10 mouse cellular contexts compared by ENCODE assay signal in genomic region chr14:57808558-57808957, GRCm38 (mm10). TPM values are rescaled to one million over a fixed set of nuclear protein-coding genes. Genes with fewer than 3 reads are reported as not detected.
DNase-seq lines count a peak whose midpoint lies in the region; ATAC-seq and TF ChIP-seq lines count a peak whose summit lies in the region.
"Had no signal": no experiment of that assay in that cellular context is flagged by ENCODE, and none has a peak within 500 bp of the region (broad histone marks: within the 10 kb centered on the region; RNA-seq: fewer than 3 reads in every experiment).

No protein-coding gene starts in this region.

- no peak overlapping the region for H3K4me3 ChIP-seq in hindbrain, postnatal 0 days (ENCODE audit: low read length)
- no peak overlapping the region for H3K4me3 ChIP-seq in hindbrain, embryonic 13.5 days
- no peak overlapping the region for H3K4me3 ChIP-seq in G1E (ENCODE audit: low read depth, low read length)
- no peak overlapping the region for H3K4me3 ChIP-seq in kidney, embryonic 14.5 days (ENCODE audit: low read length)
- H3K4me3 ChIP-seq in hindbrain, embryonic 12.5 days, result no peak overlapping the region
- H3K4me3 ChIP-seq: embryonic facial prominence, embryonic 13.5 days; liver, embryonic 15.5 days had no signal

- H3K27me3 ChIP-seq in hindbrain, postnatal 0 days (ENCODE audit: insufficient read depth, low read length), result no peaks in the 10 kb centered on the region
- no peaks in the 10 kb centered on the region for H3K27me3 ChIP-seq in hindbrain, embryonic 13.5 days
- H3K27me3 ChIP-seq in G1E (ENCODE audit: insufficient read depth, low read length), result no peaks in the 10 kb centered on the region
- H3K27me3 ChIP-seq in kidney, embryonic 14.5 days (ENCODE audit: control insufficient read depth, insufficient read depth, low read length), result no peaks in the 10 kb centered on the region
- no peaks in the 10 kb centered on the region for H3K27me3 ChIP-seq in hindbrain, embryonic 12.5 days
- H3K27me3 ChIP-seq: embryonic facial prominence, embryonic 13.5 days; liver, embryonic 15.5 days had no signal

- no peak for ATAC-seq in hindbrain, postnatal 0 days
- ATAC-seq in hindbrain, embryonic 13.5 days (ENCODE audit: low FRiP score), result no peak
- ATAC-seq in G1E (ENCODE audit: extremely low read depth, insufficient number of reproducible peaks, low FRiP score, poor library complexity, severe bottlenecking), result peak; percentile 64
- peak; percentile 61 for ATAC-seq in erythroblast, adult 5-6 weeks (replicated peaks; ENCODE audit: low FRiP score, poor library complexity, severe bottlenecking)
- ATAC-seq in kidney, embryonic 14.5 days (ENCODE audit: low FRiP score, low TSS enrichment), result no peak
- ATAC-seq in hindbrain, embryonic 12.5 days (ENCODE audit: low FRiP score), result no peak

- peak; percentile 46 for DNase-seq in hindbrain, postnatal 0 days (ENCODE audit: low spot score)
- DNase-seq in G1E (ENCODE audit: low spot score), result peak; percentile 24
- peak; percentile 85 for DNase-seq in naive thymus-derived CD4-positive, alpha-beta T cell, adult 2 months (ENCODE audit: low read depth)
- no peak for DNase-seq in right cerebral cortex, postnatal 25 days

- no peak overlapping the region for H3K9ac ChIP-seq in hindbrain, postnatal 0 days (replicated peaks; ENCODE audit: low read length)
- no peak overlapping the region for H3K9ac ChIP-seq in hindbrain, embryonic 13.5 days
- no peak overlapping the region for H3K9ac ChIP-seq in kidney, embryonic 14.5 days (ENCODE audit: low read depth, low read length)
- H3K9ac ChIP-seq in hindbrain, embryonic 12.5 days, result no peak overlapping the region
- H3K9ac ChIP-seq: embryonic facial prominence, embryonic 13.5 days; liver, embryonic 15.5 days had no signal

- H3K27ac ChIP-seq in hindbrain, postnatal 0 days, result no peak overlapping the region
- no peak overlapping the region for H3K27ac ChIP-seq in hindbrain, embryonic 13.5 days
- H3K27ac ChIP-seq in kidney, embryonic 14.5 days (ENCODE audit: low read depth, low read length), result no peak overlapping the region
- H3K27ac ChIP-seq in hindbrain, embryonic 12.5 days, result no peak overlapping the region
- H3K27ac ChIP-seq: embryonic facial prominence, embryonic 13.5 days; liver, embryonic 15.5 days had no signal

- H3K4me2 ChIP-seq in hindbrain, postnatal 0 days (ENCODE audit: low read depth, low read length), result no peak overlapping the region
- H3K4me2 ChIP-seq in hindbrain, embryonic 13.5 days, result no peak overlapping the region
- no peak overlapping the region for H3K4me2 ChIP-seq in kidney, embryonic 14.5 days (replicated peaks; ENCODE audit: low read depth, low read length)
- H3K4me2 ChIP-seq in hindbrain, embryonic 12.5 days (replicated peaks), result no peak overlapping the region
- H3K4me2 ChIP-seq: embryonic facial prominence, embryonic 13.5 days; liver, embryonic 15.5 days had no signal

- H3K36me3 ChIP-seq in hindbrain, postnatal 0 days (ENCODE audit: insufficient read depth, low read length), result peaks cover 17% of the 10 kb centered on the region; the same call in 1 of the 2 replicates
- peaks cover 65% of the 10 kb centered on the region for H3K36me3 ChIP-seq in hindbrain, embryonic 13.5 days
- peaks cover 91% of the 10 kb centered on the region for H3K36me3 ChIP-seq in G1E (replicated peaks)
- H3K36me3 ChIP-seq in kidney, embryonic 14.5 days (ENCODE audit: control insufficient read depth, insufficient read depth, low read length), result peaks cover 88% of the 10 kb centered on the region
- peaks cover 82% of the 10 kb centered on the region for H3K36me3 ChIP-seq in hindbrain, embryonic 12.5 days

- H3K9me3 ChIP-seq in hindbrain, postnatal 0 days (ENCODE audit: low read length), result no peaks in the 10 kb centered on the region
- H3K9me3 ChIP-seq in hindbrain, embryonic 13.5 days, result no peaks in the 10 kb centered on the region
- H3K9me3 ChIP-seq in G1E (replicated peaks), result no peaks in the 10 kb centered on the region
- no peaks in the 10 kb centered on the region for H3K9me3 ChIP-seq in kidney, embryonic 14.5 days (ENCODE audit: control insufficient read depth, low read length)
- H3K9me3 ChIP-seq in hindbrain, embryonic 12.5 days (replicated peaks), result no peaks in the 10 kb centered on the region
- H3K9me3 ChIP-seq: embryonic facial prominence, embryonic 13.5 days; liver, embryonic 15.5 days had no signal

- H3K4me1 ChIP-seq in hindbrain, postnatal 0 days (ENCODE audit: insufficient read depth, low read length), result no peaks in the 10 kb centered on the region
- H3K4me1 ChIP-seq in hindbrain, embryonic 13.5 days (replicated peaks), result no peaks in the 10 kb centered on the region
- H3K4me1 ChIP-seq in G1E (ENCODE audit: insufficient read depth, low read depth, low read length), result peaks cover 16% of the 10 kb centered on the region; the same call in 1 of the 2 replicates
- no peaks in the 10 kb centered on the region for H3K4me1 ChIP-seq in kidney, embryonic 14.5 days (ENCODE audit: control insufficient read depth, insufficient read depth, low read length)
- no peaks in the 10 kb centered on the region for H3K4me1 ChIP-seq in hindbrain, embryonic 12.5 days
- H3K4me1 ChIP-seq: embryonic facial prominence, embryonic 13.5 days; liver, embryonic 15.5 days had no signal

- TF ChIP-seq CTCF in hindbrain, postnatal 0 days (IDR thresholded peaks at IDR 0.05; ENCODE audit: low read depth), result peak; percentile 64
- no peak for TF ChIP-seq CTCF in G1E (IDR thresholded peaks at IDR 0.05; ENCODE audit: low read depth, low read length)

- WGBS in hindbrain, postnatal 0 days, result 67% methylated on average over 5 of the region's 5 CpGs
- 76% methylated on average over 5 of the region's 5 CpGs for WGBS in hindbrain, embryonic 13.5 days
- 88% methylated on average over 5 of the region's 5 CpGs for WGBS in kidney, embryonic 14.5 days
- 80% methylated on average over 5 of the region's 5 CpGs for WGBS in hindbrain, embryonic 12.5 days

RNA-seq across cellular contexts. Expression of gene Sap18, which starts 10.6 kb away (rescaled TPM):
- total RNA-seq in hindbrain, postnatal 0 days (2014; rRNA removed), result 12.7 and 40.4 TPM in 2 replicates
- 32.5 and 36.4 TPM in 2 replicates for polyA plus RNA-seq in hindbrain, postnatal 0 days (2015; fragmentation: Nextera tagmentation; extraction: Ambion mirVana)
- 22.0 and 30.5 TPM in 2 replicates for polyA plus RNA-seq in hindbrain, embryonic 13.5 days (2015; fragmentation: Nextera tagmentation; extraction: Ambion mirVana)
- total RNA-seq in G1E (2014; fragmentation: Nextera tagmentation), result 128 and 244 TPM in 2 replicates
- 50.1 and 63.3 TPM in 2 replicates for total RNA-seq in G1E (2017)
- 373 and 415 TPM in 2 replicates for polyA plus RNA-seq in G1E (2012)
- 35.7 and 47.8 TPM in 2 replicates for total RNA-seq in erythroblast, adult 5-6 weeks (2015; ENCODE audit: low replicate concordance)
- 4.3 and 16.0 TPM in 2 replicates for total RNA-seq in erythroblast, adult 5-6 weeks (2017; ENCODE audit: low replicate concordance)
- 37.2 and 49.1 TPM in 2 replicates for polyA plus RNA-seq in kidney, embryonic 14.5 days (2014; fragmentation: Nextera tagmentation; extraction: Ambion mirVana)
- 29.3 and 30.3 TPM in 2 replicates for polyA plus RNA-seq in hindbrain, embryonic 12.5 days (2016; fragmentation: Nextera tagmentation; extraction: Ambion mirVana)

RNA-seq across cellular contexts. Expression of gene Ska3, which starts 17.4 kb away (rescaled TPM):
- 8.3 and 8.9 TPM in 2 replicates for total RNA-seq in hindbrain, postnatal 0 days (2014; rRNA removed)
- 6.6 and 9.2 TPM in 2 replicates for polyA plus RNA-seq in hindbrain, postnatal 0 days (2015; fragmentation: Nextera tagmentation; extraction: Ambion mirVana)
- polyA plus RNA-seq in hindbrain, embryonic 13.5 days (2015; fragmentation: Nextera tagmentation; extraction: Ambion mirVana), result 9.8 and 10.2 TPM in 2 replicates
- 49.3 and 50.3 TPM in 2 replicates for total RNA-seq in G1E (2014; fragmentation: Nextera tagmentation)
- 38.5 and 47.4 TPM in 2 replicates for total RNA-seq in G1E (2017)
- 5.3 and 6.9 TPM in 2 replicates for polyA plus RNA-seq in G1E (2012)
- 10.4 and 16.7 TPM in 2 replicates for total RNA-seq in erythroblast, adult 5-6 weeks (2015; ENCODE audit: low replicate concordance)
- 8.9 and 16.1 TPM in 2 replicates for total RNA-seq in erythroblast, adult 5-6 weeks (2017; ENCODE audit: low replicate concordance)
- 32.1 and 51.9 TPM in 2 replicates for polyA plus RNA-seq in kidney, embryonic 14.5 days (2014; fragmentation: Nextera tagmentation; extraction: Ambion mirVana)
- polyA plus RNA-seq in hindbrain, embryonic 12.5 days (2016; fragmentation: Nextera tagmentation; extraction: Ambion mirVana), result 28.5 and 31.7 TPM in 2 replicates

RNA-seq across cellular contexts. Expression of gene Mrpl57, which starts 17.5 kb away (rescaled TPM):
- total RNA-seq in hindbrain, postnatal 0 days (2014; rRNA removed), result 73.8 and 89.8 TPM in 2 replicates
- 209 and 216 TPM in 2 replicates for polyA plus RNA-seq in hindbrain, postnatal 0 days (2015; fragmentation: Nextera tagmentation; extraction: Ambion mirVana)
- polyA plus RNA-seq in hindbrain, embryonic 13.5 days (2015; fragmentation: Nextera tagmentation; extraction: Ambion mirVana), result 153 and 155 TPM in 2 replicates
- total RNA-seq in G1E (2014; fragmentation: Nextera tagmentation) (91.3 and 125 TPM in 2 replicates), G1E (2017) (87.8 and 125 TPM in 2 replicates)
- 282 and 363 TPM in 2 replicates for polyA plus RNA-seq in G1E (2012)
- total RNA-seq in erythroblast, adult 5-6 weeks (2015; ENCODE audit: low replicate concordance), result 4.0 and 15.5 TPM in 2 replicates
- total RNA-seq in erythroblast, adult 5-6 weeks (2017; ENCODE audit: low replicate concordance), result 5.3 and 10.4 TPM in 2 replicates
- polyA plus RNA-seq in kidney, embryonic 14.5 days (2014; fragmentation: Nextera tagmentation; extraction: Ambion mirVana), result 161 and 166 TPM in 2 replicates
- polyA plus RNA-seq in hindbrain, embryonic 12.5 days (2016; fragmentation: Nextera tagmentation; extraction: Ambion mirVana), result 117 and 127 TPM in 2 replicates

RNA-seq across cellular contexts. Expression of gene Lats2, which starts 50.4 kb away (rescaled TPM):
- total RNA-seq in hindbrain, postnatal 0 days (2014; rRNA removed), result 6.4 and 14.1 TPM in 2 replicates
- 5.8 and 6.2 TPM in 2 replicates for polyA plus RNA-seq in hindbrain, postnatal 0 days (2015; fragmentation: Nextera tagmentation; extraction: Ambion mirVana)
- 9.6 and 10.5 TPM in 2 replicates for polyA plus RNA-seq in hindbrain, embryonic 13.5 days (2015; fragmentation: Nextera tagmentation; extraction: Ambion mirVana)
- total RNA-seq in G1E (2014; fragmentation: Nextera tagmentation), result 6.5 and 22.7 TPM in 2 replicates
- 5.8 and 5.9 TPM in 2 replicates for total RNA-seq in G1E (2017)
- polyA plus RNA-seq in G1E (2012), result 3.5 and 4.2 TPM in 2 replicates
- 6.3 and 7.9 TPM in 2 replicates for total RNA-seq in erythroblast, adult 5-6 weeks (2015; ENCODE audit: low replicate concordance)
- 9.9 and 16.0 TPM in 2 replicates for total RNA-seq in erythroblast, adult 5-6 weeks (2017; ENCODE audit: low replicate concordance)
- 12.6 and 21.5 TPM in 2 replicates for polyA plus RNA-seq in kidney, embryonic 14.5 days (2014; fragmentation: Nextera tagmentation; extraction: Ambion mirVana)
- 21.3 and 23.9 TPM in 2 replicates for polyA plus RNA-seq in hindbrain, embryonic 12.5 days (2016; fragmentation: Nextera tagmentation; extraction: Ambion mirVana)

Comparison
In these comparisons a context has a peak if more than half of its experiments do, and no peak if none do; other contexts are left out.
1. ATAC-seq: peak in G1E (single experiment) and erythroblast, adult 5-6 weeks (single experiment); none in hindbrain, postnatal 0 days (single experiment), hindbrain, embryonic 13.5 days (single experiment), kidney, embryonic 14.5 days (single experiment) and hindbrain, embryonic 12.5 days (single experiment).